Mouse (Mus musculus) intestine, embryonic 16.5 days (tissue): ENCODE data around the gene Tmem106a. TPM values are rescaled to one million over a fixed set of nuclear protein-coding genes. Genes with fewer than 3 reads are reported as not detected.

Source experiments
- ATAC-seq: fragments of 200-750 bp; cut with Nextera tagmentation; 2 replicates; pipeline ENCODE4 v1.8.0; 2017; ENCODE audit warnings: moderate TSS enrichment, moderate library complexity
- H3K27ac ChIP-seq: fragments of 300-500 bp; sonication (generic); 2 replicates; pipeline ENCODE4 v1.5.1; 2014; ENCODE audit warnings: mild to moderate bottlenecking, low read length
- H3K27me3 ChIP-seq: fragments of 300-500 bp; sonication (generic); replicated peaks from 2 replicates; pipeline ENCODE4 v1.6.1; 2014; ENCODE audit warnings: low read length, control low read depth, mixed read lengths; ENCODE audit not compliant: control insufficient read depth, insufficient read depth
- H3K36me3 ChIP-seq: fragments of 300-500 bp; sonication (generic); 2 replicates; pipeline ENCODE4 v1.6.1; 2014; ENCODE audit warnings: low read length, control low read depth; ENCODE audit not compliant: control insufficient read depth, insufficient read depth
- H3K4me1 ChIP-seq: fragments of 300-500 bp; sonication (generic); 2 replicates; pipeline ENCODE4 v1.6.1; 2014; ENCODE audit warnings: low read length, control low read depth, mixed read lengths; ENCODE audit not compliant: control insufficient read depth, insufficient read depth
- H3K4me2 ChIP-seq: fragments of 300-500 bp; sonication (generic); 2 replicates; pipeline ENCODE4 v1.6.1; 2014; ENCODE audit warnings: low read depth, low read length, control low read depth
- H3K4me3 ChIP-seq: fragments of 300-500 bp; sonication (generic); 2 replicates; pipeline ENCODE4 v1.5.1; 2014; ENCODE audit warnings: mild to moderate bottlenecking, low read length
- H3K9ac ChIP-seq: fragments of 300-500 bp; sonication (generic); 2 replicates; pipeline ENCODE4 v1.6.1; 2014; ENCODE audit warnings: low read depth, low read length
- H3K9me3 ChIP-seq: fragments of 300-500 bp; sonication (generic); 2 replicates; pipeline ENCODE4 v1.6.1; 2016; ENCODE audit warnings: low read length, control low read depth; ENCODE audit not compliant: control insufficient read depth
- WGBS: fragments of 180-500 bp; shearing (Covaris S2); extraction: QIAGEN DNeasy Blood & Tissue Kit; methylation state at CpG from one replicate; pipeline ENCODE4 v1.1.7; 2014; 5-methylcytosine and 5-hydroxymethylcytosine counted together
- polyA plus RNA-seq: library from polyadenylated mRNA; unstranded; fragments of >200 nt; fragmentation: Nextera tagmentation; extraction: Ambion mirVana; gene quantifications from 2 replicates; pipeline ENCODE4 v1.2.1, GENCODE M21; 2015

Tmem106a gene
- polyA plus RNA-seq = 38.6 and 49.4 TPM in 2 replicates

DNA sequence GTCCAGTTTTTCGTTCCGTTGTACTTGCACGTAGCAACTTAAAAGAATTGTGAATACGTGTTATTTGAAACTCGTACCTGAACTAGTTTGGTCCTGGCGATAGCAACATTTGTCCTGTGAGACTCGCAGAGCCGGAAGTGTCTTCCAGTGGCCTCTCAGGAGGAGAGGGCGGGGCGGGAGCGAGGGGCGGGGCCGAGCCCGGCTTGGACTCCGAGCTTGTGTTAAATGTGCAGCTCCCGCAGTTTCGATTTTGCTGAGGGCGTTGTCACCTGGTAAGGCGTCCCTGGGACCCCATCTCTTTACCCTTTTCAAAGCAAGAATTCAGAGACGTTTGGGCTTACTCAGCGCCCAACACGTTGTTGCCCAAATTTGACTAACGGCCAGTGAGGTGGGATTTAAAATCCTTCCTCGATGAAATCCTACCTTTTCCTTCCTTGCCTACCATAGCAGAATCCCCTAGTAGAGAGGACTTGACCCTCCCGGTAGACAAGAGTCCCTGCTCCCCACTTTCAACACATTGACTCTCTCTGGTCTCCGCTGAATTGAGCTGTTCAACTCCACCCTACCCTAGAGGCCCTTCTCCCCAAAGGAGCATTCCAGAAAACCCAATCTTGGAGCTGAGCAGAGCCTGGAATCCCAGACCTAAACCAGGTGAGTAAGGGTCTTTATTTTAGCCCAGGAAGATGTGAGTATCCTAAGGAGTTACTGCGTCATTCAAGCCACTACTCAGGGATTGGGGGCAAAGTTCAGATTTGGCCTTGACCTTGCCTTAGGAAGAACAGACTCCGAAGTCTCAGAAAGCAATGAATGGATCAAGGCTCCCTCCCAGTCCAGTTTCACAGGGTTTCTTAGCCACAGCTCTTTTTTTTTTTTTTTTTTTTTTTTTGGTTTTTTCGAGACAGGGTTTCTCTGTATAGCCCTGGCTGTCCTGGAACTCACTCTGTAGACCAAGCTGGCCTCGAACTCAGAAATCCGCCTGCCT is at the start of gene Tmem106a:
Gene Tmem106a, plus strand, starts transcription at position 189 of the 982 bp plus-strand sequence.
- H3K27ac ChIP-seq = peak within 1 kb of the TSS; percentile 55
- H3K4me2 ChIP-seq = peak within 1 kb of the TSS; percentile 65
- ATAC-seq = peak; percentile 90
- 15% methylated on average over 30 of the region's 31 CpGs for WGBS
- no peaks in the 10 kb centered on the region for H3K27me3 ChIP-seq
- peaks cover 6% of the 10 kb centered on the region; the same call in 1 of the 2 replicates for H3K36me3 ChIP-seq
- peaks cover 5% of the 10 kb centered on the region for H3K4me1 ChIP-seq
- no peaks in the 10 kb centered on the region for H3K9me3 ChIP-seq
- H3K9ac ChIP-seq = peak within 1 kb of the TSS; percentile 58
- H3K4me3 ChIP-seq = peak within 1 kb of the TSS; percentile 49

- H3K9ac ChIP-seq = no peak overlapping the region
- no peaks in the 10 kb centered on the region for H3K9me3 ChIP-seq
- ATAC-seq = no peak
- H3K36me3 ChIP-seq = no peaks in the 10 kb centered on the region
- no peaks in the 10 kb centered on the region for H3K27me3 ChIP-seq
- H3K27ac ChIP-seq = no peak overlapping the region
- H3K4me2 ChIP-seq = no peak overlapping the region
- no peaks in the 10 kb centered on the region for H3K4me1 ChIP-seq
- 86% methylated on average over 9 of the region's 9 CpGs for WGBS
- H3K4me3 ChIP-seq = no peak overlapping the region
Measured at GRCm38 (mm10) chr11:101543533-101543932, 38.5 kb upstream of the Tmem106a start.

GRCm38 (mm10) chr11:101544132-101544531 is 37.9 kb upstream of the Tmem106a start:
- no peak overlapping the region for H3K9ac ChIP-seq
- no peak for ATAC-seq
- H3K4me1 ChIP-seq = no peaks in the 10 kb centered on the region
- no peaks in the 10 kb centered on the region for H3K27me3 ChIP-seq
- H3K4me3 ChIP-seq = no peak overlapping the region
- no peak overlapping the region for H3K4me2 ChIP-seq
- no peaks in the 10 kb centered on the region for H3K36me3 ChIP-seq
- no peak overlapping the region for H3K27ac ChIP-seq
- whole genome bisulfite sequencing = 95% methylated on average over 1 of the region's 1 CpGs
- no peaks in the 10 kb centered on the region for H3K9me3 ChIP-seq

DNA sequence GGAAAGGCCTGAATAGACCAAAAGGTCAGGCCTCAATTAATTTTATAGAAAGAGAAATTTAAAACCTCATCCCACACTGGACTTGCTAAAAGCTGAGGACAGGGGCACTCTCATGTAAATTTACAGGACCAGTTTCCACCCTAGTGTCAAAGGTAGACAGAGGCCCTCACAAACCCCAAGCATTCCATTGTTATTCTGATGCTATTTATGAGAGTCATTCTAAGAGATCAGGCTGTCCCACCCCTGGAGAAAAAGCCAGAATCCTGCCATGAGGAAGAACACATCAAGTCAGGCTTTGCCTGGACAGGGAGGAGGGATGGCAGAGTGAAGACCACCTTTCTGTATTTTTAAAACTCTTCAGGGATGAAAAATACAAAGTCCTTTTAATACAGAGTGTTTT is 33.5 kb upstream of the Tmem106a start:
- no peak overlapping the region for H3K27ac ChIP-seq
- H3K4me3 ChIP-seq = no peak overlapping the region
- no peaks in the 10 kb centered on the region for H3K27me3 ChIP-seq
- H3K4me1 ChIP-seq = peaks cover 10% of the 10 kb centered on the region
- no peak for ATAC-seq
- H3K36me3 ChIP-seq = no peaks in the 10 kb centered on the region
- no peak overlapping the region for H3K9ac ChIP-seq
- H3K4me2 ChIP-seq = no peak overlapping the region
- H3K9me3 ChIP-seq = no peaks in the 10 kb centered on the region

DNA sequence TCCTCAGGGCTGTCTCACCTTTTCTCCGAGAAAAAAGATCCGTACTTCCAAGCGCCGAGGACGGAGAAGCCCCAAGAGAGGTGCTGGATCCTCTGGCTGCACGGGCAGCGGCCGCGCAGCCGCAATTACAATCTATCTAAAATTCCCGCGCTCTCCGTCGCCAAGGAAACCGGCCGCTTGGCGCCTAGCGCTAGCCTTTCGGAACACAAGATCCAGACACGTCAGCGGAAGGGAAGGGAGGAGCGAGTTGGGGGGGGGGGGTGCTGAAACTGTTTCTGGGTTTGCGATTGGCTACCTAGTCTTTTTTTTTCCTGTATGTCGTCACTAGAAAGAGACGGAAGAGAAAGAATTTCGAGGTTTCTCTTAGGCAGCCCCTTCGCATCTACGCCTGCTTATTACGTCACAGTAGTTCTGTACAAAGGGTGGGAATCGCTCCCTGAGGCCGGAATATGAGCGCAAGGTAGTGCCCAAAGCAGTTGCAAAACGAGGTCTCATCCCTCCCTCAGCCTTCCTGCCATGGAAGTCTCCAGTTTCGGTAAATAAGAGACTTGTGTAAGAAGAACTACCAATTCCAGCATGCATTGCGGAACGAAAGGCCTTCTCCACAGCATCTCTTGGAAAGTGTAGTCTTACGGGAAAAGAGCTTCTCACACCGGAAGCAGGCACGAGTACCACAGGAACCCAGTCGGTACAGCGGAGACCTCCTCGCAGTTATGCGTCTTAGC is 30.1 kb upstream of the Tmem106a start, which contains the start of the genes Brca1 and Nbr1:
Gene Brca1, minus strand, starts transcription at position 205 of the 725 bp plus-strand sequence.
Gene Nbr1, plus strand, starts transcription at position 399 of the 725 bp plus-strand sequence.
- peak; percentile 87 for ATAC-seq

GRCm38 (mm10) chr11:101552476-101553300 is 29.4 kb upstream of the Tmem106a start:
- H3K9me3 ChIP-seq = no peaks in the 10 kb centered on the region
- no peaks in the 10 kb centered on the region for H3K27me3 ChIP-seq
- ATAC-seq = peak; percentile 96
- H3K27ac ChIP-seq = peak overlapping the region; percentile 97
- peaks cover 18% of the 10 kb centered on the region for H3K4me1 ChIP-seq
- H3K9ac ChIP-seq = peak overlapping the region; percentile 88
- H3K36me3 ChIP-seq = no peaks in the 10 kb centered on the region
- peak overlapping the region; percentile 77 for H3K4me3 ChIP-seq
- peak overlapping the region; percentile 77 for H3K4me2 ChIP-seq
- WGBS = under 1% methylated on average over 37 of the region's 37 CpGs

More for the DNA sequence above, 30.1 kb upstream of the Tmem106a start, which contains the start of the genes Brca1 and Nbr1:
- Histone ChIP-seq H3K4me1 (peaks cover 18% of the 10 kb centered on the region), H3K27me3 (no peaks in the 10 kb centered on the region), H3K9ac (peak within 1 kb of the TSS; percentile 88), H3K9me3 (no peaks in the 10 kb centered on the region), H3K36me3 (no peaks in the 10 kb centered on the region), H3K4me3 (peak within 1 kb of the TSS; percentile 77), H3K27ac (peak within 1 kb of the TSS; percentile 97), H3K4me2 (peak within 1 kb of the TSS; percentile 77)
- WGBS = under 1% methylated on average over 43 of the region's 43 CpGs

GRCm38 (mm10) chr11:101553354-101553930 is 28.6 kb upstream of the Tmem106a start:
- Histone ChIP-seq H3K9ac (peak overlapping the region; percentile 88), H3K4me1 (peaks cover 18% of the 10 kb centered on the region), H3K4me2 (peak overlapping the region; percentile 77), H3K27me3 (no peaks in the 10 kb centered on the region), H3K27ac (peak overlapping the region; percentile 86), H3K4me3 (peak overlapping the region; percentile 77), H3K9me3 (no peaks in the 10 kb centered on the region), H3K36me3 (0 out of 2 replicates have a peak, but pooled peaks cover 5% of the 10 kb centered on the region)
- no peak for ATAC-seq
- 11% methylated on average over 8 of the region's 8 CpGs for WGBS

- ATAC-seq = no peak
- Histone ChIP-seq H3K27me3 (no peaks in the 10 kb centered on the region), H3K27ac (no peak overlapping the region), H3K9ac (0 out of 2 replicates have a peak overlapping the region, but pooled peaks have one; percentile 19), H3K36me3 (peaks cover 11% of the 10 kb centered on the region; the same call in 1 of the 2 replicates), H3K4me3 (no peak overlapping the region), H3K9me3 (no peaks in the 10 kb centered on the region), H3K4me2 (no peak overlapping the region), H3K4me1 (peaks cover 10% of the 10 kb centered on the region)
- WGBS = 83% methylated on average over 7 of the region's 7 CpGs
Measured at GRCm38 (mm10) chr11:101556541-101556940, 25.5 kb upstream of the Tmem106a start.
